Mouse (Mus musculus) gastrocnemius, adult 8-10 months (tissue): ENCODE measurements around the gene Rbfox1. TPM values are rescaled to one million over a fixed set of nuclear protein-coding genes. Genes with fewer than 3 reads are reported as not detected.

ENCODE experiments used
- DNase-seq, 2 experiments: peaks; one replicate each; pipeline ENCODE4 v3.0.0; 2022; ENCODE audit warnings: low spot score in 2 of 2
- total RNA-seq, 4 experiments: library from RNA; stranded (reverse); gene quantifications; 2 replicates each; pipeline ENCODE4 v1.2.4; 2022

Gene Rbfox1
- total RNA-seq, 4 experiments from 2014 or later: 236 to 270 (median 260) TPM

- no peak for DNase-seq
Measured at GRCm38 (mm10) chr16:7139480-7139879, 1254.3 kb downstream of the Rbfox1 start.

GRCm38 (mm10) chr16:7140909-7141308, 1255.8 kb downstream of the Rbfox1 start:
- no peak for DNase-seq

GRCm38 (mm10) chr16:7145505-7145904, 1260.3 kb downstream of the Rbfox1 start:
- DNase-seq: no peak

- no peak for DNase-seq
Measured at GRCm38 (mm10) chr16:7146454-7146853, 1261.3 kb downstream of the Rbfox1 start.

GRCm38 (mm10) chr16:7147884-7148283, 1262.7 kb downstream of the Rbfox1 start:
- DNase-seq: no peak

GRCm38 (mm10) chr16:7149106-7149899, 1264.1 kb downstream of the Rbfox1 start:
- no peak for DNase-seq

GRCm38 (mm10) chr16:7150201-7150791, 1265.1 kb downstream of the Rbfox1 start:
- peak; percentile 41 to 55 for DNase-seq

- DNase-seq: no peak
Measured at GRCm38 (mm10) chr16:7152401-7152800, 1267.2 kb downstream of the Rbfox1 start.

- DNase-seq: no peak
Measured at GRCm38 (mm10) chr16:7154671-7155070, 1269.5 kb downstream of the Rbfox1 start.

- no peak for DNase-seq
Measured at GRCm38 (mm10) chr16:7158856-7159826, 1274.0 kb downstream of the Rbfox1 start.

- DNase-seq: no peak
Measured at GRCm38 (mm10) chr16:7159827-7160217, 1274.7 kb downstream of the Rbfox1 start.

- no peak for DNase-seq
Measured at GRCm38 (mm10) chr16:7162168-7162567, 1277.0 kb downstream of the Rbfox1 start.

- DNase-seq: no peak
Measured at GRCm38 (mm10) chr16:7163688-7164087, 1278.5 kb downstream of the Rbfox1 start.

GRCm38 (mm10) chr16:7164153-7164737, 1279.1 kb downstream of the Rbfox1 start:
- DNase-seq: no peak

GRCm38 (mm10) chr16:7175960-7176359, 1290.8 kb downstream of the Rbfox1 start:
- no peak for DNase-seq

- no peak for DNase-seq
Measured at GRCm38 (mm10) chr16:7187788-7188187, 1302.6 kb downstream of the Rbfox1 start.

GRCm38 (mm10) chr16:7193535-7193934, 1308.4 kb downstream of the Rbfox1 start:
- no peak for DNase-seq

GRCm38 (mm10) chr16:7197953-7198352, 1312.8 kb downstream of the Rbfox1 start:
- DNase-seq: no peak

GRCm38 (mm10) chr16:7200239-7200638, 1315.1 kb downstream of the Rbfox1 start:
- no peak for DNase-seq

- DNase-seq: no peak
Measured at GRCm38 (mm10) chr16:7201816-7202215, 1316.7 kb downstream of the Rbfox1 start.

- DNase-seq: no peak
Measured at GRCm38 (mm10) chr16:7206116-7206900, 1321.2 kb downstream of the Rbfox1 start.
